Mouse (Mus musculus) heart, postnatal 36 days (tissue): Measurements from ENCODE around the gene Tuba3a. TPM values are rescaled to one million over a fixed set of nuclear protein-coding genes. Genes with fewer than 3 reads are reported as not detected.

Experiments
- DNase-seq, 2 experiments: peaks; one replicate each; pipeline ENCODE4 v3.0.0; 2021 to 2022
- intact Hi-C: fragments of 180-260 bp; cut with DNase I; formaldehyde crosslinking; loops from one replicate; pipeline ENCODE4 v1.15.1; 2025
- total RNA-seq, 2 experiments: library from RNA; stranded (reverse); gene quantifications; 2 replicates each; pipeline ENCODE4 v1.2.3; 2021

Tuba3a gene
- total RNA-seq = not detected

- intact Hi-C loops = no loop called here
These were observed at the start of gene Tuba3a for GRCm38 (mm10) chr6:125285890-125286289. Tuba3a (minus strand) TSS chr6:125286042.

GRCm38 (mm10) chr6:125334356-125334755 lies 48.5 kb upstream of the Tuba3a start:
- DNase-seq = no peak
- intact Hi-C loops = no loop called here

More at GRCm38 (mm10) chr6:125285890-125286289, at the start of gene Tuba3a:
- DNase-seq = no peak

DNA sequence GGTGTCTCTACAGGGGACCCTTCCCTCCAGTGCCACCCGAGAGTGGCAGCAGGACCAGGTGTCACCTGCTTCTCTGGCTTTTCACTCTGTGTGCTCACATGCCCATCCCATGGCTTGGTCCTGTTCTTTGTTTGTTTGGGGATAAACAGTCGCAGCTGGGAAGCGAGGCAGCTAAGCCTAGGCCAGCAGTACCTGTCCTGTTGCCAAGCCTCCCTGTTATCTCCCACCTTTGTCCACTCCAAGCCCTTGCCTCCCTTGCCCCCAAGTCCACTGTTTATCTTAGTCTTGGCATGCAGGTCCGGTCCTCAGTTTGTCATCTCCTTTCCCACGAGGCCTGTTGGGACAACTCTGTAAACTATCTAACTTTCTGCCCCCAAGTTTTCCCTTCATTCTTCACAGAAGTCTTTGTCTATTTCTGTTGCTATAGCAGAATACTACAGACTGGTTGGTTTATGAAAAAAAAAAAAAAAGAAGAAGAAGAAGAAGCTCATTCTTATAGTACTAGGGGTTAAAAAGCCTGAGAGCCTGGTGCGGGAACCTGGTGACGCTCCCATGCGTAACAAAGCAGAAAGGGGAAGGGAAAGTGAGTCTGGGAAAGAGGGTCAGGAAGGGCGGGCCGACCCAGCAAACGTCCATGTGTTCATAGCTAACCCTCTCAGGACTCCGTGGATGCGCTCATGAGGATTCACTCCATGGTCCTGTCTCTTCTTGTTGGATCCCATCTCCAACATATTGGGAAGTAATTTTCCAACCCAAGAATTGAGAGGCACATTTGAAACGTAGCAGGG lies 47.5 kb upstream of the Tuba3a start:
- DNase-seq = no peak

GRCm38 (mm10) chr6:125330626-125331326 lies 44.9 kb upstream of the Tuba3a start:
- intact Hi-C loops = loop anchor here (2.0 kb wide), 1 partner anchor 16 kb away; no protein-coding TSS in a partner anchor
- DNase-seq = peak; percentile 91 to 92

More for the DNA sequence above, 47.5 kb upstream of the Tuba3a start:
- intact Hi-C loops = no loop called here

GRCm38 (mm10) chr6:125328243-125328642 lies 42.4 kb upstream of the Tuba3a start:
- intact Hi-C loops = loop anchor here (2.0 to 5.0 kb wide), 2 partner anchors 37 to 51 kb away; no protein-coding TSS in a partner anchor
- DNase-seq = peak in 1 of 2 experiments; percentile 69

DNA sequence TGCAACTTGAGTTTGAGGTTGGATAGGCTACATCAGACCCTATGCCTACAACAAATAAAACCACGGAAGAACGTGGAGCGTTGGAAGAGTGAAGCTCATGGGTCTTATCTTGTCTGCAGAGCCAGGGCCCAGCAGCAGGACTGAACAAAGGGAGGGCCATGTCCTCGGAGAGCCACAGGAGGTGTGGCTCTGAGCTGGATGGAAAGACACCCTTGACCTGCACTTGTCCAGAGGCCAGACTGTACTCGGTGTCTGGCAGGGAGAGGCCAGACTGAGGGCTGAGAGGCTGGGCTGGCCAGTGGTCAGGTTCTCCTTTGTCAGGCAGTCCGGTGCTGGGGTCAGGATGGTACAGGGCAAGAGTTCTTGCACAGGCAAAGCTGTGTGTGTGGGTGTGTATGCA lies 39.5 kb upstream of the Tuba3a start:
- no peak for DNase-seq
- intact Hi-C loops = loop anchor here (5.0 kb wide), 1 partner anchor 48 kb away; no protein-coding TSS in a partner anchor

DNA sequence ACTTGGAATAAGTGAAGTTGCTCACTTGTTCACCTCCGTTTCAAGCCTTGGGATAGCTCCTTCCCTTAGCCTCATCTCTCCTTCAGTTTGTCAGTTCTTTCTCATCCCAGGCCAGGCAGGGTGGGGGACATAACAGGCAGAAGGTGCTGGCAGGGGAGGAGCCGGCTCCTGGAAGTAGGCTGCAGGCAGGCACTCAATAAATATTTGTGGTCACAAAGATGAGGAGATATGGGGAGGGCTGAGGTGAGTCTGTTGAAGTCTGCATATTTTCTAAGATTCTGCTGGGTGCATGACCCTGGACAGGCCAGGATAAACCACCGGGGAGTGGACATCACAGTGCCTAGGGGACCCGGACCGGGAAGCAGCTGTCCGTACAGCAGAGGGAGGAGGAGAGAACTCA lies 37.7 kb upstream of the Tuba3a start:
- no peak for DNase-seq
- intact Hi-C loops = no loop called here

DNA sequence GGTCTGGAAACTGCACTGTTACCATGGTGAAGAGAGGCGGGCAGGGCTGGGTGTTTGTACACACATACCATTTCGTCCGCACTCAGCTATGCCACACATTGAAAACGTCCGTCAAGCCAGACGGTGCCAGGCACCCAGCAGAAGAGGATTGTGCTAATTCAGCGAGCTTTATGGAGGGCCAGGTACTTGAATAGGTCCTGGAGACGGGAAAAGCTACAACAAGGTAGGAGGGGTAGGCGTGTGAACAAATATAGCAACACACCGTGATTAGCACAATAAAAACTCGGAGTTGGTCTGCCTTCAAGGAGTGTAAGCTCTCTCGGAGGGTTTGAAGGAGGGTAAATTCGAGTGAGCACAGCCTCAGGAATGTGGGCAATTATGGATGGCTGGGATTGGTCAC lies 37.0 kb upstream of the Tuba3a start:
- intact Hi-C loops = no loop called here
- DNase-seq = no peak

- intact Hi-C loops = no loop called here
- DNase-seq = no peak
These were observed 35.4 kb upstream of the Tuba3a start for GRCm38 (mm10) chr6:125321114-125321855.

DNA sequence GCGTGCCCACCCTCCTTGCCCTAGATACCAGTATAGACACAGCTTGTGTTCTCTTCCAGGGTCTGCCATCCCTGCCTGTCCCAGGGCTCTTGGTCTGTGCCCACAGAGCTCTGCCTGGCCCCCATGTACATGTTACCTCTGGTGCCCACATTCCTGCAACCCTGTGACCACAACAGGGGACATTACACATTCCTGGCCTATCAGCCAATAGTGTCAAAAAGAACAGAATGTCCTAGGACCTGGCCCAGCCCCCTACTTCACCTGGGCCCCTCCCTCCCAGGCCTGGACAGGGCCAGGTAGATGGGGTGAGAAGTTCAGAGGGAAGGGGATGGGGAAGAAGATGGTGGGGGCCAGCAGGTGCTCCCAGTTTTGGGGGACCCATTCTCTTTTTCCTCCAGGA lies 34.5 kb upstream of the Tuba3a start, which contains the start of gene Scnn1a:
Scnn1a (plus strand) TSS at position 337 of the 400 bp plus-strand sequence.
- DNase-seq = no peak
- intact Hi-C loops = no loop called here

GRCm38 (mm10) chr6:125319919-125320296 lies 34.1 kb upstream of the Tuba3a start:
- intact Hi-C loops = no loop called here
- no peak for DNase-seq

DNA sequence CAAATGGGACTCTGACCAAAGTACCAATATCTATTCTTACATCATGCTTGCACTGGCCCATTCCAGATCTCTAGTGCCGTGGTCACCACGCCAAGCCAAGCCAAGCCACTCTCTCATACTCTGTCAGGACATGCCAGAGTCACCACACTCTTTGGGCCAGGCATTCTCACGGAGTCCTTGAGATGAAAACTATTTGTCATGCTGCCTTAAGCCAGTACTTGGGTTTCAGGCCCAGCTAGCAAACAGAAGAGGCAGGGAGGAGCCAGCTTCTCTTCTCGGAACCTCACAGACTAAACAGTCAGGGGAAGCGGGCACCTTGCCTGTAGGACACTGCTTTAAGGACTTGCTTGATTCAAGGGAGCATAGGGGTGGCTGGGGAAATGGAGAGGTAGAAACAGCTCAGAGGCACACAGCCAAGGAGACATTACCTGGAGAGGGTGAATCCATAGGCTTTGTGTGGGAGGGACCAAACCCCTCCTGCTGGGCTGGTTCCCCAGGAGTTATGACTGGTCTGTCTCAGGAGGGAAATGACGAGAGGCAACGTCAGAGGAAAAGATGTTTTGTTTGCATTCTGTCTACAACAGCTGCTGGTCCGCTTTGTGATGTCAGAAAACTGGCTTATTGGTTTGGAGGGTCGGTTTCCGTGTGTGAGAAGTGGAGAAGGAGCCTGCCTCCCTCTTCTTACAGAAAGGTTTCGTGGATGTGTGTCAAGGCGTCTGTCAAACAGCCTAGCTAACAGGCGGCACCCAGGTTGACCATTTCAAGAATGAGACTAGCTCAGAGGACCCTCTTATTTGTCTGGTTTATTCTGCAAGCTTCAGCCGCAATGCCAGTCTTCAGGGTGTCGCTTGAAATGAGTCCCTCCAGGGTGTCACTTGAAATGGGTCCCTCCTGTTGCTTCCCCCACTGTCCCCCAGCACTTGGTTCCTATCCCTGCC lies 33.4 kb upstream of the Tuba3a start:
- DNase-seq = no peak
- intact Hi-C loops = no loop called here

DNA sequence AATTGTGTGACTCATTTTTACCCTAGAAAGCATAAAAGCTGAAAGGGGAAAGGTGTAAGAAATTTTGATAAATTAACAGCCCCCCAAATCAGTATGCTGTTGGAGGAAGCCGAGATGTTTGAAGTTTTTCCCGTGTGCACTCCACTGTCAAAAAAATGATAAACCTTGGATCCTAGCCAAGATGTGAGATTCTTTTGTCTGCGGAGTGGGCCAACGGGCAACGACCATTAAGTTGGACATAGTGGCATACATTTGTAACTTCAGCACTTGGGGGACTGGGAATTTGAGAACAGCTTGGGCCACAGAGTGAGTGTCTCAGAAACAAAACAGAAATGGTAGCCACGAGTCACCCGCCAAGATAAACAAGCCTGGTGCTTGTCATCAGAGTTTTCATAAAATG lies 31.2 kb upstream of the Tuba3a start:
- DNase-seq = no peak
- intact Hi-C loops = no loop called here

- no peak for DNase-seq
- intact Hi-C loops = loop anchor here (2.0 kb wide), 1 partner anchor 16 kb away; no protein-coding TSS in a partner anchor
These were observed 28.9 kb upstream of the Tuba3a start for GRCm38 (mm10) chr6:125314746-125315145.

DNA sequence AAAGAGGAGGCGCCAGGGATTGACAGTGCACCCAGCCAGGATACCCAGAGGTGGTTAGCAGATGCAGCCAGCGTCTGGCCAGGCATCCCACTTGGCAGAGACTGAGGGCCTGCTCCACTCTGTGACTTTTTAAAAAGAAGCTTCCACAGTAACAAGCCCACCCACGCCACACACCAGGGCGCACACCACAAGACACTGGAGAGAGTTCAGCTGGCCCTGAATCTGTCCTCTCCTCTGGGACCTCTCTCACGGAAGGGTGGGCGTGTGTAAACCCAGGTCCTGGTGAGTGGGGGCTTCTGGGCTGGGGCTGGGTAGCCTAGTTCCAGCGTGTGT lies 28.4 kb upstream of the Tuba3a start:
- no peak for DNase-seq
- intact Hi-C loops = loop anchor here (2.0 kb wide), 1 partner anchor 17 kb away; no protein-coding TSS in a partner anchor

DNA sequence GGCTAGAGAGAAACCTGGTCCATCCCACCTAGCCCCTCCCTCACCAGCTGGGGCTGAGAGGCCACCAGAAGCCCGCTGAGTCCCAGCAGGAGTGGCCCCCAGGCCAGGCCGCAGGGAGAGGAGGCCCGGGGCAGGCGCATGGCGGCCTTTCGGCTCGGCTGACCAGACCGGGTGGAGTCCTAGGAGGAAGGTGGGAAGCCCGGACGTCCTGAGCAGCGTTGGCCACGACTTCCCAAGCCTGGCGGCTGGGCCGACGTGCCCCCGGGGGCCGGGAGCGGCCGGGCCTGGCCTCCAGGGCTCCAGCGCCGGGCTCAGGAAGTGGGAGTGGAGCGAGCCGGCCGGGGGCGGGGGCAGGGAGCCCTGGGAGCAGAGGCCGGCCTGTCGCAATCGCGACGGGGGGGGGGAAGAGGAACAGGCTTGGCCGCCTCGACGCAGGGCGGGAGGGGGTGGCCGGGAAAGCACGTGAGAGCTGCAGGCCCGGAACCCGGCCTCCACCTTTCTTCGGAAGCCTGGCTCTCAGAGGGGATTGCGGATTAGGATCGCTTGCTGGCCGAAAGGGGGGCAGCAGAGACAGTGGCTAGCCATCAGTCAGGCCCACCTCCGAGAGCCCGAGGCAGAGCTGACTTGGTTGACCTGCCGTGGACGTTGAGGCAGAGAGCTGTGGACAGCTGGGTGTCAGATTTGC lies 27.8 kb upstream of the Tuba3a start, which contains the start of gene Ltbr:
Ltbr (minus strand) TSS at position 340 of the 685 bp plus-strand sequence.
- intact Hi-C loops = loop anchor here (1.0 to 2.0 kb wide), 2 partner anchors 17 to 41 kb away; no protein-coding TSS in a partner anchor

GRCm38 (mm10) chr6:125312581-125313355 lies 26.9 kb upstream of the Tuba3a start:
- DNase-seq = peak in 1 of 2 experiments; percentile 23
- intact Hi-C loops = loop anchor here (1.0 kb wide), 1 partner anchor 42 kb away; no protein-coding TSS in a partner anchor

More for the DNA sequence above, 27.8 kb upstream of the Tuba3a start, which contains the start of gene Ltbr:
- DNase-seq = peak; percentile 88 to 91

- DNase-seq = no peak
- intact Hi-C loops = no loop called here
These were observed 26.3 kb upstream of the Tuba3a start for GRCm38 (mm10) chr6:125312171-125312570.
